Mouse (Mus musculus): Measurements from ENCODE around the gene Ints11. TPM values are rescaled to one million over a fixed set of nuclear protein-coding genes. Genes with fewer than 3 reads are reported as not detected.

Gene Ints11
- polyA plus RNA-seq, 1 experiment: 68.4 TPM

- H3K79me2 ChIP-seq (ENCODE audit: control insufficient read depth, insufficient read depth): no peaks in the 10 kb centered on the region
- H3K4me3 ChIP-seq (ENCODE audit: insufficient read depth, poor library complexity, severe bottlenecking): no peak overlapping the region
- no peaks in the 10 kb centered on the region for H3K27me3 ChIP-seq (ENCODE audit: control insufficient read depth, insufficient read depth, insufficient read length)
- H3ac ChIP-seq (ENCODE audit: control insufficient read depth, insufficient read length, low read depth): no peak overlapping the region
- TF ChIP-seq CTCF (IDR thresholded peaks at IDR 0.05; ENCODE audit: control insufficient read depth, insufficient read depth, insufficient read length) (no peak), CEBPB (IDR thresholded peaks at IDR 0.05; ENCODE audit: low read depth) (no peak), FOSL1 (IDR thresholded peaks at IDR 0.05; ENCODE audit: insufficient read depth, low read length, poor library complexity, severe bottlenecking) (no peak), USF1 (IDR thresholded peaks at IDR 0.05; ENCODE audit: low read depth) (no peak), MAX (IDR thresholded peaks at IDR 0.05) (no peak), MYOG (IDR thresholded peaks at IDR 0.05; ENCODE audit: control insufficient read depth, extremely low read depth, insufficient read length) (no peak), MYOD1 (IDR thresholded peaks at IDR 0.05; ENCODE audit: control insufficient read depth, insufficient read length, low read depth) (no peak)
- H3K36me3 ChIP-seq (ENCODE audit: control insufficient read depth, insufficient read depth): peaks cover 11% of the 10 kb centered on the region
- no peaks in the 10 kb centered on the region for H3K79me3 ChIP-seq (ENCODE audit: low read depth)
These were observed 37.7 kb downstream of the Ints11 start for GRCm38 (mm10) chr4:155907003-155907402.

DNA sequence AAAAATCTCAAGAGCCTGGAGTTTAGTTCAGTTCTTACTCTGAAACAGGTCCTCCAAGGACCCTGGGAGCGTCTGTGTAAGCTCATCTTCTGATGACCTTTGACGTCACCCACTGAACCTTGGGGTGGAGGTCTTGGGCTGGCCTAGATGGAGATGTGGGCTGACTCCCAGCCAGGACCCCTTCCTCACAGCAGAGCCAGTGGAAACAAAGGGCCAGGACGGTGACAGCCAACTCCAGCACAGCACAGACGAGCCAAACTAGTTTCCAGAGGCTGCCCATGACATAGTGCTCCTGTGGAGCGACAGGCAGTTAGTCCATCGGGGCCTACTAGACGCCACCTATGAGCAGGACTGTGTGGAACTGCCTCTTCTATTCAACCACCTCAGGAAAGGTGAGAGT is 38.9 kb downstream of the Ints11 start:
- no peaks in the 10 kb centered on the region for H3K79me3 ChIP-seq (ENCODE audit: low read depth)
- no peaks in the 10 kb centered on the region for H3K79me2 ChIP-seq (ENCODE audit: control insufficient read depth, insufficient read depth)
- H3K36me3 ChIP-seq (ENCODE audit: control insufficient read depth, insufficient read depth): no peaks in the 10 kb centered on the region
- H3K27me3 ChIP-seq (ENCODE audit: control insufficient read depth, insufficient read depth, insufficient read length): no peaks in the 10 kb centered on the region
- H3ac ChIP-seq (ENCODE audit: control insufficient read depth, insufficient read length, low read depth): no peak overlapping the region
- no peak for TF ChIP-seq CTCF (IDR thresholded peaks at IDR 0.05; ENCODE audit: control insufficient read depth, insufficient read depth, insufficient read length)
- no peak overlapping the region for H3K4me3 ChIP-seq (ENCODE audit: insufficient read depth, poor library complexity, severe bottlenecking)

GRCm38 (mm10) chr4:155908751-155909150 is 39.4 kb downstream of the Ints11 start:
- TF ChIP-seq USF1 (IDR thresholded peaks at IDR 0.05; ENCODE audit: low read depth): no peak
- TF ChIP-seq MYOD1 (IDR thresholded peaks at IDR 0.05; ENCODE audit: control insufficient read depth, insufficient read length, low read depth): no peak
- no peak for TF ChIP-seq CEBPB (IDR thresholded peaks at IDR 0.05; ENCODE audit: low read depth)
- TF ChIP-seq FOSL1 (IDR thresholded peaks at IDR 0.05; ENCODE audit: insufficient read depth, low read length, poor library complexity, severe bottlenecking): no peak
- no peak for TF ChIP-seq MYOG (IDR thresholded peaks at IDR 0.05; ENCODE audit: control insufficient read depth, extremely low read depth, insufficient read length)
- no peak for TF ChIP-seq MAX (IDR thresholded peaks at IDR 0.05)
- no peak for TF ChIP-seq CTCF (IDR thresholded peaks at IDR 0.05; ENCODE audit: control insufficient read depth, insufficient read depth, insufficient read length)
- no peak overlapping the region for H3K4me3 ChIP-seq (ENCODE audit: insufficient read depth, poor library complexity, severe bottlenecking)
- no peak overlapping the region for H3ac ChIP-seq (ENCODE audit: control insufficient read depth, insufficient read length, low read depth)
- no peaks in the 10 kb centered on the region for H3K79me3 ChIP-seq (ENCODE audit: low read depth)
- H3K27me3 ChIP-seq (ENCODE audit: control insufficient read depth, insufficient read depth, insufficient read length): no peaks in the 10 kb centered on the region
- no peaks in the 10 kb centered on the region for H3K36me3 ChIP-seq (ENCODE audit: control insufficient read depth, insufficient read depth)
- H3K79me2 ChIP-seq (ENCODE audit: control insufficient read depth, insufficient read depth): no peaks in the 10 kb centered on the region

DNA sequence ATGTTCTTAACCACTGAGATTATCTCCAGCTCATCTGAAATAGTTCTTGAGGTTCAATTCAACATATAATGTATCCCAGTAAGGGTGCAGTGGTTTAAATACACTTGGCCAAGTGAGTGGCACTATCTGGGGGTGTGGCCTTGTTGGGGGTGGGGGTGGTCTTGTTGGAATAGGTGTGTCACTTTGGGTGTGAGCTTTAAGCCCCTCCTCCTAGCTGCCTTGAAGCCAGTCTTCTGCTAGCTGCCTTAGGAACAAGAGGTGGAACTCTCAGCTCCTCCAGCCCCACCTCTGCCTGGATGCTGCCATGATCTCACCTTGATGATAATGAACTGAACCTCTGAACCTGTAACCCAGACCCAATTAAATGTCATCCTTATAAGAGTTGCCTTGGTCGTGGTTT is 62.7 kb downstream of the Ints11 start:
- no peak for TF ChIP-seq USF1 (IDR thresholded peaks at IDR 0.05; ENCODE audit: low read depth)
- no peak for TF ChIP-seq MAX (IDR thresholded peaks at IDR 0.05)
- no peak for TF ChIP-seq MYOD1 (IDR thresholded peaks at IDR 0.05; ENCODE audit: control insufficient read depth, insufficient read length, low read depth)
- no peak for TF ChIP-seq CEBPB (IDR thresholded peaks at IDR 0.05; ENCODE audit: low read depth)
- TF ChIP-seq CTCF (IDR thresholded peaks at IDR 0.05; ENCODE audit: control insufficient read depth, insufficient read depth, insufficient read length): no peak
- TF ChIP-seq FOSL1 (IDR thresholded peaks at IDR 0.05; ENCODE audit: insufficient read depth, low read length, poor library complexity, severe bottlenecking): no peak
- TF ChIP-seq MYOG (IDR thresholded peaks at IDR 0.05; ENCODE audit: control insufficient read depth, extremely low read depth, insufficient read length): no peak
- Histone ChIP-seq H3K79me2 (ENCODE audit: control insufficient read depth, insufficient read depth) (no peaks in the 10 kb centered on the region), H3K27me3 (ENCODE audit: control insufficient read depth, insufficient read depth, insufficient read length) (peaks cover 6% of the 10 kb centered on the region)

More for the DNA sequence above, 62.7 kb downstream of the Ints11 start:
- no peak overlapping the region for H3K4me3 ChIP-seq (ENCODE audit: insufficient read depth, poor library complexity, severe bottlenecking)
- no peaks in the 10 kb centered on the region for H3K79me3 ChIP-seq (ENCODE audit: low read depth)
- H3ac ChIP-seq (ENCODE audit: control insufficient read depth, insufficient read length, low read depth): no peak overlapping the region
- H3K36me3 ChIP-seq (ENCODE audit: control insufficient read depth, insufficient read depth): no peaks in the 10 kb centered on the region

Small RNA genes lying within 50 kb of the gene (microRNA-seq; reads per million reads assigned to microRNA genes)
- gene Gm22991 (ENCODE audit: borderline microRNAs expressed): not detected

Other genes with a start within 250 kb of the Ints11 start
- 40.4 TPM for gene Cdk11b, start 244.7 kb upstream of the Ints11 start, polyA plus RNA-seq (2012; fragmentation: generic; extraction: Trizol)
- gene Gm10563, start 224.1 kb upstream of the Ints11 start, polyA plus RNA-seq (2012; fragmentation: generic; extraction: Trizol): not detected
- 4.5 TPM for gene Mmp23, start 216.2 kb upstream of the Ints11 start, polyA plus RNA-seq (2012; fragmentation: generic; extraction: Trizol)
- gene Mib2, start 200.3 kb upstream of the Ints11 start, polyA plus RNA-seq (2012; fragmentation: generic; extraction: Trizol): 16.2 TPM
- 9.0 TPM for gene Fndc10, start 175.2 kb upstream of the Ints11 start, polyA plus RNA-seq (2012; fragmentation: generic; extraction: Trizol)
- 92.4 TPM for gene Ssu72, start 164.7 kb upstream of the Ints11 start, polyA plus RNA-seq (2012; fragmentation: generic; extraction: Trizol)
- gene Tmem240, start 134.7 kb upstream of the Ints11 start, polyA plus RNA-seq (2012; fragmentation: generic; extraction: Trizol): 0.39 TPM
- gene Atad3a, start 108.5 kb upstream of the Ints11 start, polyA plus RNA-seq (2012; fragmentation: generic; extraction: Trizol): 72.9 TPM
- 1.0 TPM for gene Vwa1, start 94.8 kb upstream of the Ints11 start, polyA plus RNA-seq (2012; fragmentation: generic; extraction: Trizol)
- gene Tmem88b, start 83.7 kb upstream of the Ints11 start, polyA plus RNA-seq (2012; fragmentation: generic; extraction: Trizol): 0.18 TPM
- not detected for gene Ankrd65, start 79.1 kb upstream of the Ints11 start, polyA plus RNA-seq (2012; fragmentation: generic; extraction: Trizol)
- 262 TPM for gene Mrpl20, start 66.7 kb upstream of the Ints11 start, polyA plus RNA-seq (2012; fragmentation: generic; extraction: Trizol)
- 18.8 TPM for gene Ccnl2, start 57.1 kb upstream of the Ints11 start, polyA plus RNA-seq (2012; fragmentation: generic; extraction: Trizol)
- 140 TPM for gene Aurkaip1, start 38.3 kb upstream of the Ints11 start, polyA plus RNA-seq (2012; fragmentation: generic; extraction: Trizol)
- gene Mxra8, start 29.9 kb upstream of the Ints11 start, polyA plus RNA-seq (2012; fragmentation: generic; extraction: Trizol): 38.0 TPM
- gene Dvl1, start 22.1 kb upstream of the Ints11 start, polyA plus RNA-seq (2012; fragmentation: generic; extraction: Trizol): 46.6 TPM
- 0.08 TPM for gene Tas1r3, start 6.2 kb upstream of the Ints11 start, polyA plus RNA-seq (2012; fragmentation: generic; extraction: Trizol)
- gene Cptp, start 106 bp upstream of the Ints11 start, polyA plus RNA-seq (2012; fragmentation: generic; extraction: Trizol): 11.8 TPM
- gene Pusl1, start 22.2 kb downstream of the Ints11 start, polyA plus RNA-seq (2012; fragmentation: generic; extraction: Trizol): 30.7 TPM
- gene Acap3, start 22.3 kb downstream of the Ints11 start, polyA plus RNA-seq (2012; fragmentation: generic; extraction: Trizol): 31.0 TPM
- 68.2 TPM for gene Ube2j2, start 74.3 kb downstream of the Ints11 start, polyA plus RNA-seq (2012; fragmentation: generic; extraction: Trizol)
- 2.4 TPM for gene C1qtnf12, start 92.8 kb downstream of the Ints11 start, polyA plus RNA-seq (2012; fragmentation: generic; extraction: Trizol)
- gene B3galt6, start 123.1 kb downstream of the Ints11 start, polyA plus RNA-seq (2012; fragmentation: generic; extraction: Trizol): 6.6 TPM
- 141 TPM for gene Sdf4, start 123.3 kb downstream of the Ints11 start, polyA plus RNA-seq (2012; fragmentation: generic; extraction: Trizol)
- 0.54 TPM for gene Tnfrsf4, start 144.3 kb downstream of the Ints11 start, polyA plus RNA-seq (2012; fragmentation: generic; extraction: Trizol)
- 0.30 TPM for gene Tnfrsf18, start 156.6 kb downstream of the Ints11 start, polyA plus RNA-seq (2012; fragmentation: generic; extraction: Trizol)
- not detected for gene Ttll10, start 189.9 kb downstream of the Ints11 start, polyA plus RNA-seq (2012; fragmentation: generic; extraction: Trizol)
- gene 9430015G10Rik, start 240.4 kb downstream of the Ints11 start, polyA plus RNA-seq (2012; fragmentation: generic; extraction: Trizol): 19.2 TPM